Mouse (Mus musculus) cerebellum, adult 2 months (tissue): ENCODE results near the gene Capns1. TPM values are rescaled to one million over a fixed set of nuclear protein-coding genes. Genes with fewer than 3 reads are reported as not detected.

Experiments used
- DNase-seq, 2 experiments: peaks; one replicate each; pipeline ENCODE4 v3.0.0; 2021
- H3K27ac ChIP-seq: fragments of 200-500 bp; 2 replicates; pipeline ENCODE4 v1.5.1; 2012; ENCODE audit warnings: low read length, control low read depth, inconsistent platforms; ENCODE audit not compliant: insufficient read depth
- H3K27me3 ChIP-seq: fragments of 200-500 bp; 2 replicates; pipeline ENCODE4 v1.6.1; 2012; ENCODE audit warnings: inconsistent platforms, mild to moderate bottlenecking, low read length, moderate library complexity; ENCODE audit not compliant: control insufficient read depth, insufficient read depth
- H3K4me1 ChIP-seq: fragments of 200-500 bp; 2 replicates; pipeline ENCODE4 v1.6.1; 2011; ENCODE audit warnings: low read length; ENCODE audit not compliant: control insufficient read depth, insufficient read depth
- H3K4me3 ChIP-seq: fragments of 200-500 bp; replicated peaks from 2 replicates; pipeline ENCODE3; 2011; ENCODE audit warnings: mild to moderate bottlenecking, low read depth, low read length, control low read depth; ENCODE audit not compliant: insufficient read depth
- CTCF ChIP-seq: fragments of 200-500 bp; IDR thresholded peaks from 2 replicates; pipeline ENCODE4 v1.5.1; 2011; ENCODE audit warnings: low read depth, mild to moderate bottlenecking, control low read depth, low read length, moderate library complexity, borderline replicate concordance; ENCODE audit not compliant: insufficient read depth
- POLR2A ChIP-seq: fragments of 200-500 bp; IDR thresholded peaks from 2 replicates; pipeline ENCODE4 v1.6.1; 2011; ENCODE audit warnings: low read length, control low read depth, borderline replicate concordance; ENCODE audit not compliant: insufficient read depth
- WGBS: fragments of 180-500 bp; shearing (Covaris S2); methylation state at CpG from one replicate; pipeline ENCODE4 v1.1.7; 2018; 5-methylcytosine and 5-hydroxymethylcytosine counted together
- polyA plus RNA-seq: library from polyadenylated mRNA; depleted of rRNA; stranded (reverse); fragments of >200 nt; gene quantifications from 2 replicates; pipeline ENCODE4 v1.2.3, GENCODE M21; 2012; rRNA removed

Gene Capns1
- polyA plus RNA-seq, 1 experiment, result 463 TPM

DNA sequence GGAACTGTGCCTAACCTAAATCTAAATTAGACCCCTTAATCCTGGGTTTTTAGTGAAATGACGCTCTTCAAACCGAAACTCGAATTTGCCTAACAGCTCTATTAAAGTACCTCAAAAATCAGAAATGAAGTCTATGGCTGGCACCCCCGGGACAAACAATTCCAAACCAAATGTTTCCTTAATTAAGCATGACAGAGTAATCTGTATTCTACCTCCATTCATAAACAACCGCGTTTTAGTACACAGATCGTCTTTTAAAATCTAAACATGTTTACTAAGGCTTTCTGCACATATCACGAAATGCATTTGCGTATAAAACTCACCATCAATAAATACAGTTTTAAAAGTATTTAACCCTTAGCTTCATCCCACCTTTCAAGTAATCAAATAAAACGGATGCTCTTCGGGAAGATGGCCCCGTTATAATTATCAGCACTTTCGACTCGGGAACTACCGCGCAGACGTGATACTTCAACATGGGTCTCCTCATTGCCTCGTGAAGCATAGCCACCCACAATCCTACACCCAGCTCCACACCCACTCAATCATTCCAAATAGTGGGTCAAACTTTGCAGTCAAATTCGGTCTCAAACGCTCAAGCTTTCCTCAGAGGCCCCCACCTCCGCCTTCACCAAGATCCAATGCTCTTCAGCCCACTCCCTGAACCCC is 29.6 kb downstream of the Capns1 start:
- H3K27ac ChIP-seq, result peak overlapping the region; percentile 30
- H3K4me1 ChIP-seq, result peaks cover 8% of the 10 kb centered on the region; the same call in 1 of the 2 replicates
- H3K27me3 ChIP-seq, result no peaks in the 10 kb centered on the region
- peak overlapping the region; percentile 91 for H3K4me3 ChIP-seq
- under 1% methylated on average over 21 of the region's 21 CpGs for WGBS
- TF ChIP-seq CTCF (no peak), POLR2A (no peak)
- DNase-seq, result no peak

- 0 out of 2 replicates have a peak, but pooled peaks cover 3% of the 10 kb centered on the region for H3K4me1 ChIP-seq
- H3K27me3 ChIP-seq, result no peaks in the 10 kb centered on the region
- 98% methylated on average over 2 of the region's 2 CpGs for WGBS
- no peak for TF ChIP-seq POLR2A
- TF ChIP-seq CTCF, result no peak
- no peak for DNase-seq
- H3K4me3 ChIP-seq, result no peak overlapping the region
- no peak overlapping the region for H3K27ac ChIP-seq
Observed at GRCm38 (mm10) chr7:30164745-30165144, 33.9 kb downstream of the Capns1 start.

DNA sequence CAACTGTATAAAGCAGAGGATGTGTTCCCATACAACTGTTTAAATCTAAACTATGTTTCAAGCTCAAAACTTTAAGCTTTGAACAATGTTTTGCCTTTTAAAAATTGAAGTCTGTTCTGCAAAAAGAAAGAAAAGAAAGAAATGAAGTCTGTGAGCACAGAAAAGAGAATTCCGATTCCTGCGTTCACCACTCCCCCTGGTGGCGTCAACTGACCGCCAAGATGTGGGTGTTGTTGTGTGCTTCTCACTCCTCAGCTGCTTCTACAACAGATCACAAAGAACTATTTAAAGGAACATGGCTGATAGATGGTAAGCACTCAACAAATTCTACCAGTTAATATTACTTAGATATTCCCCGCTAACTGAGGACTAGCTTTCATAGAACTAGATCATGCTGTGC is 35.5 kb downstream of the Capns1 start:
- Histone ChIP-seq H3K4me1 (0 out of 2 replicates have a peak, but pooled peaks cover 3% of the 10 kb centered on the region), H3K27me3 (no peaks in the 10 kb centered on the region), H3K4me3 (no peak overlapping the region), H3K27ac (no peak overlapping the region)
- DNase-seq, result no peak
- WGBS, result 97% methylated on average over 5 of the region's 5 CpGs
- TF ChIP-seq POLR2A (no peak), CTCF (no peak)

DNA sequence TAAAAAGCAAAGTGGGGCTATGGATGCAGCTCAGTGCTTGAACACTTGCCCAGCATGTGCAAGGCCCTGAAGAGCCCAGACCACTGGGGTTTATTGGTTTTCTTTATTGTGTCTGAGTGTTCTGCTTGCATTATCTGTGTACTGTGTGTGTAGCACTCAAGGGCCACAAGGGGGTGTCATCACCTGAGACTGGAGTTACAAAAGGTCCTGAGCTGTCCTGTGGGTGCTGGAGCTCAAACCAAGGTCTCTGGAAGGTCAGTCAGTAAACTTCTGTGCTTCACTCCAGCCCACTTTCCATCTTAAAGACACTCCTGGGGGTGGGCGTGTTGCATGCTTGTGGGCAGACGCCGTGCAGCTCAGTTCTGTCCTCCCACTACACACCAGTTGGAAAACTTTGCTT is 43.1 kb downstream of the Capns1 start:
- Histone ChIP-seq H3K27ac (no peak overlapping the region), H3K4me3 (no peak overlapping the region), H3K4me1 (no peaks in the 10 kb centered on the region), H3K27me3 (no peaks in the 10 kb centered on the region)
- DNase-seq, result no peak
- TF ChIP-seq CTCF (no peak), POLR2A (no peak)
- 98% methylated on average over 3 of the region's 3 CpGs for WGBS

- H3K4me1 ChIP-seq, result no peaks in the 10 kb centered on the region
- 100% methylated on average over 1 of the region's 1 CpGs for WGBS
- TF ChIP-seq CTCF (no peak), POLR2A (no peak)
- H3K4me3 ChIP-seq, result no peak overlapping the region
- DNase-seq, result no peak
- H3K27me3 ChIP-seq, result no peaks in the 10 kb centered on the region
- H3K27ac ChIP-seq, result no peak overlapping the region
Observed at GRCm38 (mm10) chr7:30154040-30154439, 44.6 kb downstream of the Capns1 start.

DNA sequence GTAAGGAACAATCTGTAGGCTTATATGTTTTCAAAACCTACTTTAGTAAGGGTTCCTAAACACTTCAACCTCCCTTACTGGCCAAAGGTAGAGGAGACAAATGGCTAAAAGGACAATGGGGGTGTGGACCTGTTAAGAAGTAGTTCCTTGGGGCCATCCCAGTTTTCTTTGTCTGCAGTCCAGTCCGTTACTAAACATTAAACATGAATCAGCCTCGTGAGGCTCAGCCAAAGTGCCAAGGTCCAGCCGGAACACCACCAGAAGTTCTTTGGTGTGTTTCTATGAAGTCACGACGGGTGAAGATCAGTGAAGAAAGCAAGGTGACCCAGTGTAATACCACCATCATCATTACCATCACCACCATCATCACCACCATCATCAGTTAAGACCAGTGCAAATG is 51.6 kb downstream of the Capns1 start:
- H3K27me3 ChIP-seq, result no peaks in the 10 kb centered on the region
- WGBS, result 90% methylated on average over 5 of the region's 5 CpGs
- H3K4me1 ChIP-seq, result no peaks in the 10 kb centered on the region
- no peak overlapping the region for H3K4me3 ChIP-seq
- no peak for TF ChIP-seq POLR2A
- H3K27ac ChIP-seq, result no peak overlapping the region
- DNase-seq, result no peak

DNA sequence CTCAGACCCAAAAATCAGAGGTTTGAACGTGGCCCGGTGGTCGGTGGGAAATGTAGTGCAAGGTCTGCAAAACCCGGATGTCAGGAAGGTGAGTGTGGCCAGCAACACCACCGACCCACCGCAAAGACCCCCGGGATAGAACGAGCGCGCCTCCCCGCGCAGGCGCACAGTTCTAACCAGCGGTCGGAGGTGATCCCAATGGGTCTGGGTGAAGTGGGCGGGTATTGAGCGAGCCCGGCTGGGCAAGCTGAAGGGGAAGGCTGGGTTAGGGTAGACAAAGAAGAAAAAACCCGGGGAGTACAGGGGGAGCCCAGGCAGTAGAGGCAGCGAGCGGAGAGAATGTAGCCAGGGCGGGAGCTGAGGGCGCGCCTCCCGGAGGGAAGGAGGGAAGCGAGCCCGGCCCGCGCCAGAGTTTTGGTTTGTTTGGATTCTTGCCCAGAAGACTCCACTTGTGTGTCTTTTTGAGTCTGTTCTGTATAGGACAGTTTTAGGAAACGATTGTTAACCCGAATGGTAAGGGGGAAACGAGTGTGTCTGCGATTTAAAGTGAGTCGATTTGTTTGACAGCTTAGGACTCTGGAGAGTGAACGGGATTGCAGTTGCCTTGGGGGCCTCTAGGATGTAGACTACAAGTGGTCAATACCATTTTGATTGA is 54.9 kb downstream of the Capns1 start:
- 2% methylated on average over 35 of the region's 35 CpGs for WGBS
- Histone ChIP-seq H3K27ac (no peak overlapping the region), H3K27me3 (no peaks in the 10 kb centered on the region), H3K4me3 (peak overlapping the region; percentile 55), H3K4me1 (no peaks in the 10 kb centered on the region)
- peak; percentile 64 to 76 for DNase-seq
- TF ChIP-seq POLR2A, result 0 out of 2 replicates have a peak, but pooled peaks have one; percentile 5
- no peak for TF ChIP-seq CTCF

GRCm38 (mm10) chr7:30143170-30143554 is 55.4 kb downstream of the Capns1 start:
- no peaks in the 10 kb centered on the region for H3K4me1 ChIP-seq
- WGBS, result 12% methylated on average over 8 of the region's 8 CpGs
- TF ChIP-seq POLR2A (no peak), CTCF (no peak)
- no peaks in the 10 kb centered on the region for H3K27me3 ChIP-seq
- no peak for DNase-seq
- H3K4me3 ChIP-seq, result peak overlapping the region; percentile 55
- H3K27ac ChIP-seq, result no peak overlapping the region

Other genes starting within 250 kb of the Capns1 start
- 15.4 and 17.3 TPM in 2 replicates for gene Zfp74, start 244.7 kb downstream of the Capns1 start, polyA plus RNA-seq
- 3.3 and 4.2 TPM in 2 replicates for gene Zfp568, start 214.9 kb downstream of the Capns1 start, polyA plus RNA-seq
- 14.8 and 18.3 TPM in 2 replicates for gene Zfp14, start 147.4 kb downstream of the Capns1 start, polyA plus RNA-seq
- 2.7 and 2.9 TPM in 2 replicates for gene Zfp82, start 125.9 kb downstream of the Capns1 start, polyA plus RNA-seq
- gene Gm26920, start 108.4 kb downstream of the Capns1 start, polyA plus RNA-seq, result 0.27 and 0.65 TPM in 2 replicates
- gene Zfp566, start 108.3 kb downstream of the Capns1 start, polyA plus RNA-seq, result 5.5 and 6.1 TPM in 2 replicates
- 46.3 and 46.6 TPM in 2 replicates for gene Zfp260, start 104.0 kb downstream of the Capns1 start, polyA plus RNA-seq
- 7.1 and 8.3 TPM in 2 replicates for gene Zfp382, start 76.9 kb downstream of the Capns1 start, polyA plus RNA-seq
- gene Zfp146, start 29.1 kb downstream of the Capns1 start, polyA plus RNA-seq, result 37.6 and 38.0 TPM in 2 replicates
- gene Cox7a1, start 14.7 kb downstream of the Capns1 start, polyA plus RNA-seq, result 24.7 and 32.0 TPM in 2 replicates
- gene Polr2i, start 33.1 kb upstream of the Capns1 start, polyA plus RNA-seq, result 167 and 182 TPM in 2 replicates
- gene Tbcb, start 33.5 kb upstream of the Capns1 start, polyA plus RNA-seq, result 134 and 147 TPM in 2 replicates
- gene Ovol3, start 36.9 kb upstream of the Capns1 start, polyA plus RNA-seq, result not detected in 2 replicates
- 0.16 TPM in 1 of 2 replicates, not detected in the other for gene Thap8, start 81.3 kb upstream of the Capns1 start, polyA plus RNA-seq
- 3.8 and 4.6 TPM in 2 replicates for gene Wdr62, start 81.6 kb upstream of the Capns1 start, polyA plus RNA-seq
- gene Clip3, start 92.9 kb upstream of the Capns1 start, polyA plus RNA-seq, result 726 and 810 TPM in 2 replicates
- 197 and 214 TPM in 2 replicates for gene Alkbh6, start 109.9 kb upstream of the Capns1 start, polyA plus RNA-seq
- gene Syne4, start 116.0 kb upstream of the Capns1 start, polyA plus RNA-seq, result 63.4 and 63.8 TPM in 2 replicates
- gene E130208F15Rik, start 122.9 kb upstream of the Capns1 start, polyA plus RNA-seq, result 0.57 and 0.73 TPM in 2 replicates
- gene Sdhaf1, start 125.1 kb upstream of the Capns1 start, polyA plus RNA-seq, result 21.9 and 23.8 TPM in 2 replicates
- gene Lrfn3, start 164.0 kb upstream of the Capns1 start, polyA plus RNA-seq, result 20.4 and 22.1 TPM in 2 replicates
- 23.5 and 32.5 TPM in 2 replicates for gene Tyrobp, start 214.9 kb upstream of the Capns1 start, polyA plus RNA-seq
- 0.34 and 0.84 TPM in 2 replicates for gene Hcst, start 221.0 kb upstream of the Capns1 start, polyA plus RNA-seq
- gene Nfkbid, start 222.9 kb upstream of the Capns1 start, polyA plus RNA-seq, result 5.1 and 5.4 TPM in 2 replicates
- 782 and 892 TPM in 2 replicates for gene Aplp1, start 246.7 kb upstream of the Capns1 start, polyA plus RNA-seq